ENCODE assay signal across 8 mouse cellular contexts in the genomic region with DNA sequence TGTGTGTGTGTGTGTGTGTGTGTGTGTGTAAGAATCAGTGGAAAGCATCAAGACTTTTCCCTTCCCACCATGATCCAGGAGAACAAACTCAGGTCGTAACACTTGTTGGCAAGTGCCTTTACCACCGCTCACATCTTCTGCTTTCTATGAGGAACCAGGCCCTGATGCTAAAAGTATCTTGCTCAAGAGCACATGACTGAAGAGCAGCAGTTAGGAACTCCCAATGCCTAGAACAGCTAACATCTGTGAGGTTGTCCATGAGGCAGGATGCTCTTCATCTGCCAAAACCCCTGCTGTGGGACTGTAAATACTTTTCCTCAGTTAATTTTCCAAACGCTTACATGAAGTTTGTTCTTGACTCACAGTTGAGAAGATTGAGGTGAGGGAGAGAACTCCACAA. TPM values are rescaled to one million over a fixed set of nuclear protein-coding genes. Genes with fewer than 3 reads are reported as not detected.
DNase-seq lines count a peak whose midpoint lies in the region; ATAC-seq lines count a peak whose summit lies in the region.

No protein-coding gene starts in this region.

- peak overlapping the region; percentile 77 for H3K4me2 ChIP-seq in forebrain, embryonic 11.5 days (ENCODE audit: low read depth, low read length, severe bottlenecking)
- H3K4me2 ChIP-seq in limb, embryonic 12.5 days = peak overlapping the region; percentile 71
- H3K4me2 ChIP-seq in midbrain, embryonic 15.5 days = peak overlapping the region; percentile 63

- DNase-seq in left cerebral cortex, adult 8-10 months (ENCODE audit: low spot score in 2 of 2) = peak; percentile 11 to 12
- no peak for DNase-seq in left cerebral cortex, postnatal 4 days
- DNase-seq in forebrain, embryonic 11.5 days (ENCODE audit: low spot score) = no peak
- DNase-seq in frontal cortex, adult 2 months (ENCODE audit: extremely low spot score in 1 of 2, low spot score in 1 of 2) = no peak
- no peak for DNase-seq in cerebellum, postnatal 14 days
- DNase-seq in adipocyte (ENCODE audit: low spot score) = no peak

- no peak overlapping the region for H3K9ac ChIP-seq in forebrain, embryonic 11.5 days (ENCODE audit: low read length)
- no peak overlapping the region for H3K9ac ChIP-seq in limb, embryonic 12.5 days (replicated peaks)
- no peak overlapping the region for H3K9ac ChIP-seq in midbrain, embryonic 15.5 days

- 0 out of 2 replicates have a peak, but pooled peaks have one; percentile 5 for ATAC-seq in forebrain, embryonic 11.5 days (replicated peaks; ENCODE audit: low FRiP score)
- ATAC-seq in limb, embryonic 12.5 days (ENCODE audit: insufficient number of reproducible peaks, insufficient read depth, low FRiP score, low TSS enrichment, low read depth) = 0 out of 2 replicates have a peak, but pooled peaks have one; percentile 12
- ATAC-seq in midbrain, embryonic 15.5 days (replicated peaks) = peak; percentile 8; the same call in 1 of the 2 replicates

- H3K27ac ChIP-seq in forebrain, embryonic 11.5 days (ENCODE audit: low read depth, low read length) = no peak overlapping the region
- no peak overlapping the region for H3K27ac ChIP-seq in limb, embryonic 12.5 days
- H3K27ac ChIP-seq in midbrain, embryonic 15.5 days = no peak overlapping the region

- peak overlapping the region; percentile 77; the same call in 1 of the 2 replicates for H3K4me3 ChIP-seq in forebrain, embryonic 11.5 days (ENCODE audit: low read depth, low read length)
- peak overlapping the region; percentile 73 for H3K4me3 ChIP-seq in limb, embryonic 12.5 days (replicated peaks)
- H3K4me3 ChIP-seq in midbrain, embryonic 15.5 days = peak overlapping the region; percentile 80

- no peaks in the 10 kb centered on the region for H3K36me3 ChIP-seq in forebrain, embryonic 11.5 days (ENCODE audit: control insufficient read depth, insufficient read depth, low read length)
- H3K36me3 ChIP-seq in limb, embryonic 12.5 days = no peaks in the 10 kb centered on the region
- no peaks in the 10 kb centered on the region for H3K36me3 ChIP-seq in midbrain, embryonic 15.5 days (replicated peaks)

- H3K27me3 ChIP-seq in forebrain, embryonic 11.5 days (ENCODE audit: control insufficient read depth, insufficient read depth, low read length) = no peaks in the 10 kb centered on the region
- no peaks in the 10 kb centered on the region for H3K27me3 ChIP-seq in limb, embryonic 12.5 days
- H3K27me3 ChIP-seq in midbrain, embryonic 15.5 days (replicated peaks) = no peaks in the 10 kb centered on the region

- intact Hi-C loops in left cerebral cortex, postnatal 4 days (cut with DNase I) = no loop called here

- WGBS in forebrain, embryonic 11.5 days = 60% methylated on average over 3 of the region's 3 CpGs
- WGBS in limb, embryonic 12.5 days = 65% methylated on average over 3 of the region's 3 CpGs
- 63% methylated on average over 3 of the region's 3 CpGs for WGBS in midbrain, embryonic 15.5 days

- peaks cover 2% of the 10 kb centered on the region; the same call in 1 of the 2 replicates for H3K4me1 ChIP-seq in forebrain, embryonic 11.5 days (replicated peaks; ENCODE audit: control insufficient read depth, insufficient read depth, low read length)
- H3K4me1 ChIP-seq in limb, embryonic 12.5 days (replicated peaks) = peaks cover 10% of the 10 kb centered on the region; the same call in 1 of the 2 replicates
- peaks cover 26% of the 10 kb centered on the region for H3K4me1 ChIP-seq in midbrain, embryonic 15.5 days

- H3K9me3 ChIP-seq in forebrain, embryonic 11.5 days (ENCODE audit: control insufficient read depth, low read length) = no peaks in the 10 kb centered on the region
- no peaks in the 10 kb centered on the region for H3K9me3 ChIP-seq in limb, embryonic 12.5 days
- no peaks in the 10 kb centered on the region for H3K9me3 ChIP-seq in midbrain, embryonic 15.5 days

RNA-seq across cellular contexts. Expression of gene Zdhhc13, which starts 0.5 kb away (rescaled TPM):
- 10 to 100 TPM; 23.4 to 28.3 (median 25.5) TPM for total RNA-seq in left cerebral cortex, adult 8-10 months (2022)
- total RNA-seq in left cerebral cortex, postnatal 4 days (2021) = 10 to 100 TPM; 29.9 to 32.6 TPM
- 35.3 and 37.5 TPM in 2 replicates for polyA plus RNA-seq in forebrain, embryonic 11.5 days (2014; fragmentation: Nextera tagmentation; extraction: Ambion mirVana)
- 29.6 TPM in 2 replicates for polyA plus RNA-seq in limb, embryonic 12.5 days (2016; fragmentation: Nextera tagmentation; extraction: Ambion mirVana)
- 36.5 and 38.7 TPM in 2 replicates for polyA plus RNA-seq in midbrain, embryonic 15.5 days (2015; fragmentation: Nextera tagmentation; extraction: Ambion mirVana)
- polyA plus RNA-seq in frontal cortex, adult 2 months (2012; rRNA removed) = 23.7 and 26.7 TPM in 2 replicates

RNA-seq across cellular contexts. Expression of gene Csrp3, which starts 59.5 kb away (rescaled TPM):
- under 1 TPM in 2 of 4 experiments, not detected in 2; 0.44 to 0.80 TPM for total RNA-seq in left cerebral cortex, adult 8-10 months (2022)
- total RNA-seq in left cerebral cortex, postnatal 4 days (2021) = not detected
- not detected in 2 replicates for polyA plus RNA-seq in forebrain, embryonic 11.5 days (2014; fragmentation: Nextera tagmentation; extraction: Ambion mirVana)
- polyA plus RNA-seq in limb, embryonic 12.5 days (2016; fragmentation: Nextera tagmentation; extraction: Ambion mirVana) = 7.6 and 8.4 TPM in 2 replicates
- polyA plus RNA-seq in midbrain, embryonic 15.5 days (2015; fragmentation: Nextera tagmentation; extraction: Ambion mirVana) = 0.53 and 1.6 TPM in 2 replicates
- polyA plus RNA-seq in frontal cortex, adult 2 months (2012; rRNA removed) = 0.17 TPM in 1 of 2 replicates, not detected in the other

Comparison
In these comparisons a context has a peak if more than half of its experiments do, and no peak if none do; other contexts are left out.
1. DNase-seq: peak in left cerebral cortex, adult 8-10 months (2 of 2); none in left cerebral cortex, postnatal 4 days (single experiment), forebrain, embryonic 11.5 days (single experiment), frontal cortex, adult 2 months (0 of 2), cerebellum, postnatal 14 days (0 of 2) and adipocyte (single experiment).
2. Peak in every context shown above with its lines, with median percentiles within 50 percentile points of each other: ATAC-seq, H3K4me2 ChIP-seq and H3K4me3 ChIP-seq.